Mouse (Mus musculus) myocyte (in vitro differentiated cells): Measurements from ENCODE around the gene Gm9918. TPM values are rescaled to one million over a fixed set of nuclear protein-coding genes. Genes with fewer than 3 reads are reported as not detected.
A peak's percentile ranks its signal among the peaks of the same experiment; 100 is the strongest.

Experiments
- H3K27me3 ChIP-seq: one replicate; pipeline ENCODE4 v1.6.1; 2011; ENCODE audit not compliant: control insufficient read depth, insufficient read depth, insufficient read length
- H3K36me3 ChIP-seq: one replicate; pipeline ENCODE4 v1.6.1; 2011; ENCODE audit not compliant: control insufficient read depth, insufficient read depth
- H3K4me2 ChIP-seq: one replicate; pipeline ENCODE4 v1.6.1; 2011; ENCODE audit warnings: low read depth, control low read depth
- H3K4me3 ChIP-seq: one replicate; pipeline ENCODE4 v1.5.1; 2011; ENCODE audit warnings: mild to moderate bottlenecking, control low read depth, moderate library complexity
- H3K79me2 ChIP-seq: one replicate; pipeline ENCODE4 v1.6.1; 2011; ENCODE audit not compliant: control insufficient read depth, insufficient read depth
- H3ac ChIP-seq: one replicate; pipeline ENCODE4 v1.6.1; 2011; ENCODE audit not compliant: control insufficient read depth, insufficient read length
- CEBPB ChIP-seq: IDR thresholded peaks from 2 replicates; pipeline ENCODE4 v1.6.1; 2011; ENCODE audit warnings: mild to moderate bottlenecking, moderate library complexity; ENCODE audit not compliant: poor library complexity, insufficient read depth, severe bottlenecking
- E2F4 ChIP-seq: IDR thresholded peaks from one replicate; pipeline ENCODE4 v1.6.1; 2011; ENCODE audit warnings: mild to moderate bottlenecking, control low read depth, moderate library complexity; ENCODE audit not compliant: insufficient read depth
- MAX ChIP-seq: IDR thresholded peaks from one replicate; pipeline ENCODE4 v1.6.1; 2011; ENCODE audit warnings: low read depth, mild to moderate bottlenecking, control low read depth
- MYOD1 ChIP-seq, 3 experiments: IDR thresholded peaks; one replicate each; pipeline ENCODE4 v1.6.1; 2011; ENCODE audit warnings: control low read depth in 2 of 3, low read depth in 2 of 3, mild to moderate bottlenecking in 2 of 3, moderate library complexity in 1 of 3; ENCODE audit not compliant: insufficient read length in 2 of 3, control insufficient read depth in 1 of 3
- MYOG ChIP-seq, 3 experiments: IDR thresholded peaks; one replicate each; pipeline ENCODE4 v1.6.1; 2011; ENCODE audit warnings: control low read depth in 2 of 3, low read depth in 2 of 3, mild to moderate bottlenecking in 2 of 3; ENCODE audit not compliant: insufficient read length in 2 of 3, control insufficient read depth in 1 of 3, insufficient read depth in 1 of 3
- POLR2A ChIP-seq: IDR thresholded peaks from one replicate; pipeline ENCODE4 v1.6.1; 2011; ENCODE audit warnings: low read depth, mild to moderate bottlenecking, control low read depth, moderate library complexity; ENCODE audit not compliant: insufficient read length
- POLR2AphosphoS2 ChIP-seq: IDR thresholded peaks from one replicate; pipeline ENCODE4 v1.6.1; 2011; ENCODE audit warnings: low read depth, control low read depth; ENCODE audit not compliant: insufficient read length
- REST ChIP-seq: IDR thresholded peaks from one replicate; pipeline ENCODE4 v1.6.1; 2011; ENCODE audit warnings: mild to moderate bottlenecking, control low read depth, moderate library complexity; ENCODE audit not compliant: insufficient read depth, insufficient read length
- SRF ChIP-seq: IDR thresholded peaks from one replicate; pipeline ENCODE4 v1.6.1; 2011; ENCODE audit warnings: low read depth; ENCODE audit not compliant: control insufficient read depth, insufficient read length
- TCF12 ChIP-seq: IDR thresholded peaks from one replicate; pipeline ENCODE4 v1.6.1; 2011; ENCODE audit warnings: mild to moderate bottlenecking, control low read depth; ENCODE audit not compliant: poor library complexity, insufficient read depth, severe bottlenecking
- TCF3 ChIP-seq: IDR thresholded peaks from one replicate; pipeline ENCODE4 v1.6.1; 2011; ENCODE audit warnings: low read depth, control low read depth; ENCODE audit not compliant: insufficient read length
- USF1 ChIP-seq: IDR thresholded peaks from one replicate; pipeline ENCODE4 v1.6.1; 2011; ENCODE audit warnings: low read depth, mild to moderate bottlenecking, control low read depth, moderate library complexity
- polyA plus RNA-seq: library from polyadenylated mRNA; unstranded; fragments of >200 nt; fragmentation: generic; extraction: Trizol; gene quantifications from one replicate; pipeline ENCODE4 v1.2.1, GENCODE M21; 2012; ENCODE audit warnings: missing spikeins

Gene Gm9918
- polyA plus RNA-seq, 1 experiment, result not detected

DNA sequence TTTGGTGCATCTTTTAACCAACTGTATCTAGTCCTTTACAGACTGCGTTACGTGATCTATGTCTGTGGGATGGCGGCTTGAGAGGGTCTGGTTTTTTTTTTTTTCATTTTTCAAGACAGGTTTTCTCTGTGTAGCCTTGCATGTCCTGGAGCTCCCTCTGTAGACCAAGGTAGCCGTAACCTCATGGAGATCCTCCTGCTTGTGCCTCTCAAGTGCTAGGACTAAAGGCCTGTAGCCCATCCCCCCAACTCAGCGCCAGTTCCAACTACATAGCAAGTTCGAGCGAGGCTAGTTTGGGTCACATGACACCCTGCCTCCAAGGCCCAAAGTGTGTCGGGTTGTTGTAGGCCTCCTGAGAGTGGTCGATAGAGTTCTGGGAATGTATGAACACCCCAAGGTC is 38.4 kb downstream of the Gm9918 start:
- Histone ChIP-seq H3K4me3 (no peak overlapping the region), H3ac (no peak overlapping the region), H3K36me3 (peaks cover 58% of the 10 kb centered on the region), H3K79me2 (no peaks in the 10 kb centered on the region), H3K27me3 (no peaks in the 10 kb centered on the region), H3K4me2 (no peak overlapping the region)
- TF ChIP-seq CEBPB, result no peak
- TF ChIP-seq TCF12, result no peak
- TF ChIP-seq POLR2A, result no peak
- no peak for TF ChIP-seq POLR2AphosphoS2
- TF ChIP-seq MYOG (IDR thresholded peaks at IDR 0.05; ENCODE audit: control insufficient read depth in 1 of 3, insufficient read depth in 1 of 3, insufficient read length in 2 of 3, low read depth in 2 of 3), result no peak
- TF ChIP-seq SRF, result no peak
- no peak for TF ChIP-seq REST

- H3K27me3 ChIP-seq, result no peaks in the 10 kb centered on the region
Measured at GRCm38 (mm10) chr15:102310074-102310845, 39.9 kb downstream of the Gm9918 start.

GRCm38 (mm10) chr15:102311489-102311888 is 41.1 kb downstream of the Gm9918 start:
- H3K36me3 ChIP-seq, result peaks cover 44% of the 10 kb centered on the region
- no peak overlapping the region for H3ac ChIP-seq
- no peaks in the 10 kb centered on the region for H3K27me3 ChIP-seq
- H3K79me2 ChIP-seq, result no peaks in the 10 kb centered on the region
- no peak for TF ChIP-seq MYOG (IDR thresholded peaks at IDR 0.05; ENCODE audit: control insufficient read depth in 1 of 3, insufficient read depth in 1 of 3, insufficient read length in 2 of 3, low read depth in 2 of 3)
- TF ChIP-seq TCF12, result no peak
- no peak for TF ChIP-seq SRF
- TF ChIP-seq MYOD1 (IDR thresholded peaks at IDR 0.05; ENCODE audit: control insufficient read depth in 1 of 3, insufficient read length in 2 of 3, low read depth in 2 of 3), result no peak
- TF ChIP-seq TCF3, result no peak
- TF ChIP-seq USF1, result no peak
- TF ChIP-seq E2F4, result no peak
- TF ChIP-seq POLR2AphosphoS2, result no peak
- TF ChIP-seq REST, result no peak
- no peak for TF ChIP-seq POLR2A
- no peak for TF ChIP-seq CEBPB
- no peak for TF ChIP-seq MAX
- no peak overlapping the region for H3K4me3 ChIP-seq
- H3K4me2 ChIP-seq, result no peak overlapping the region

More at GRCm38 (mm10) chr15:102310074-102310845, 39.9 kb downstream of the Gm9918 start:
- H3K36me3 ChIP-seq, result peaks cover 56% of the 10 kb centered on the region
- H3K79me2 ChIP-seq, result no peaks in the 10 kb centered on the region
- peak in 1 of 3 experiments; percentile 12 for TF ChIP-seq MYOD1 (IDR thresholded peaks at IDR 0.05; ENCODE audit: control insufficient read depth in 1 of 3, insufficient read length in 2 of 3, low read depth in 2 of 3)
- TF ChIP-seq POLR2AphosphoS2, result no peak
- no peak for TF ChIP-seq E2F4
- TF ChIP-seq REST, result no peak
- TF ChIP-seq USF1, result no peak
- TF ChIP-seq TCF12, result no peak
- no peak for TF ChIP-seq CEBPB
- no peak overlapping the region for H3K4me2 ChIP-seq
- H3ac ChIP-seq, result no peak overlapping the region
- H3K4me3 ChIP-seq, result no peak overlapping the region

DNA sequence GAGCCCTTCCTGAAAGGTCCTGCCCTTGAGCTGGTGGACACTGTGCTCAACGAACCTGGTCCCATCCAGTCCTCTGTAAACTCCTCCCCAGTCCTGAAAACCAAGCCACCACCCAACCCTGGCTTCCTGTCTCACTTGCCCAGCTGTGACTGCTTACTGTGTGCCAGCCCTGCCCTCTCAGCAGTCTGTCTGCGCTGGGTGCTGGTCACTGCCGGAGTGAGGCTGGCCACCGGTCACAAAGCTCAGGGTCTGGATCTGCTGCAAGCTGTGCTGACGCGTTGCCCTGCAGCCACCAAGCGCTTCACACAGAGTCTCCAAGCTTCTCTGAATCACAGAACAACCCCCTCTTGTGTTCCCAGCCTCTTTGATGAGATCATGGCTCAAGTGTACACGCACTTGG is 44.9 kb downstream of the Gm9918 start:
- TF ChIP-seq MYOG (IDR thresholded peaks at IDR 0.05; ENCODE audit: control insufficient read depth in 1 of 3, insufficient read depth in 1 of 3, insufficient read length in 2 of 3, low read depth in 2 of 3), result no peak
- no peak for TF ChIP-seq REST
- TF ChIP-seq MYOD1 (IDR thresholded peaks at IDR 0.05; ENCODE audit: control insufficient read depth in 1 of 3, insufficient read length in 2 of 3, low read depth in 2 of 3), result no peak
- Histone ChIP-seq H3ac (no peak overlapping the region), H3K36me3 (peaks cover 37% of the 10 kb centered on the region), H3K79me2 (no peaks in the 10 kb centered on the region), H3K27me3 (no peaks in the 10 kb centered on the region), H3K4me3 (no peak overlapping the region), H3K4me2 (no peak overlapping the region)

GRCm38 (mm10) chr15:102316263-102316662 is 45.9 kb downstream of the Gm9918 start:
- Histone ChIP-seq H3K4me2 (no peak overlapping the region), H3K4me3 (no peak overlapping the region), H3ac (no peak overlapping the region), H3K79me2 (no peaks in the 10 kb centered on the region), H3K27me3 (no peaks in the 10 kb centered on the region), H3K36me3 (peaks cover 38% of the 10 kb centered on the region)
- TF ChIP-seq REST, result no peak
- TF ChIP-seq MYOG (IDR thresholded peaks at IDR 0.05; ENCODE audit: control insufficient read depth in 1 of 3, insufficient read depth in 1 of 3, insufficient read length in 2 of 3, low read depth in 2 of 3), result no peak
- TF ChIP-seq MYOD1 (IDR thresholded peaks at IDR 0.05; ENCODE audit: control insufficient read depth in 1 of 3, insufficient read length in 2 of 3, low read depth in 2 of 3), result no peak
- TF ChIP-seq TCF12, result no peak
- TF ChIP-seq MAX, result no peak

Other genes starting within 250 kb of the Gm9918 start
- not detected for gene Krt18, start 242.4 kb upstream of the Gm9918 start, polyA plus RNA-seq
- 266 TPM for gene Eif4b, start 196.8 kb upstream of the Gm9918 start, polyA plus RNA-seq
- gene Tns2, start 170.2 kb upstream of the Gm9918 start, polyA plus RNA-seq, result 128 TPM
- 51.0 TPM for gene Spryd3, start 134.3 kb upstream of the Gm9918 start, polyA plus RNA-seq
- 182 TPM for gene Igfbp6, start 126.2 kb upstream of the Gm9918 start, polyA plus RNA-seq
- 0.43 TPM for gene Soat2, start 120.0 kb upstream of the Gm9918 start, polyA plus RNA-seq
- 42.3 TPM for gene Zfp740, start 67.3 kb upstream of the Gm9918 start, polyA plus RNA-seq
- 18.8 TPM for gene Csad, start 65.8 kb upstream of the Gm9918 start, polyA plus RNA-seq
- 2.0 TPM for gene Itgb7, start 38.6 kb upstream of the Gm9918 start, polyA plus RNA-seq
- 63.8 TPM for gene Rarg, start 13.0 kb upstream of the Gm9918 start, polyA plus RNA-seq
- 83.3 TPM for gene Mfsd5, start 8.9 kb downstream of the Gm9918 start, polyA plus RNA-seq
- 16.7 TPM for gene Espl1, start 25.7 kb downstream of the Gm9918 start, polyA plus RNA-seq
- 476 TPM for gene Pfdn5, start 55.6 kb downstream of the Gm9918 start, polyA plus RNA-seq
- 97.0 TPM for gene Myg1, start 61.1 kb downstream of the Gm9918 start, polyA plus RNA-seq
- 57.5 TPM for gene Aaas, start 80.2 kb downstream of the Gm9918 start, polyA plus RNA-seq
- gene Sp7, start 96.6 kb downstream of the Gm9918 start, polyA plus RNA-seq, result 0.24 TPM
- gene Sp1, start 135.6 kb downstream of the Gm9918 start, polyA plus RNA-seq, result 11.7 TPM
- gene Amhr2, start 174.8 kb downstream of the Gm9918 start, polyA plus RNA-seq, result 0.32 TPM
- gene Prr13, start 188.5 kb downstream of the Gm9918 start, polyA plus RNA-seq, result 92.9 TPM
- gene Pcbp2, start 200.0 kb downstream of the Gm9918 start, polyA plus RNA-seq, result 892 TPM
- gene Gm10337, start 233.2 kb downstream of the Gm9918 start, polyA plus RNA-seq, result not detected
- 5.9 TPM for gene Map3k12, start 246.5 kb downstream of the Gm9918 start, polyA plus RNA-seq
- gene Tarbp2, start 247.6 kb downstream of the Gm9918 start, polyA plus RNA-seq, result 76.2 TPM